Mouse (Mus musculus): ENCODE measurements around the gene Ccser1. TPM values are rescaled to one million over a fixed set of nuclear protein-coding genes. Genes with fewer than 3 reads are reported as not detected.

The Ccser1 gene
- polyA plus RNA-seq, 1 experiment from 2014 or later = 2.0 TPM

DNA sequence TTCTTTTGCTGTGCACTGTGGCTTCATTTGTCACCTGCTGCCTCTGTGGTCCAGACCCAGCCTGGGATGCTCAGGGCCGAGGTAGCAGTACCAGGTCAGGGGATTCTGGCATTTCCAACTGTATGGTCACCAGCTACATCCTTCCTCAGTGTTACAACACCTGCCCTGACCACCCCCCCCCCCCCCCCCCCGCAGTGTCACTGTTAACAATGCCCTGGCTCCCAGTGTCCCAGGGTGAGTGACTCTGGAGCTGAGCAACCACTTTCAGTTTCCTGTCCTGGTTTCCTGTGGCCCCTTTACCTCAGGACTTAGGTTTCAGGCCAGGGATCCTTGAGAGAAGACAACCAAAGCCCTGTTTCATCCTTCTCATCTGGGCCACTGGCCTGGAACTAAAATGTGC, 90.9 kb downstream of the Ccser1 start:
- no peak overlapping the region for H3K4me3 ChIP-seq
- 71% methylated on average over 2 of the region's 2 CpGs for WGBS
- no peaks in the 10 kb centered on the region for H3K4me1 ChIP-seq
- no peaks in the 10 kb centered on the region for H3K9me3 ChIP-seq (replicated peaks)
- DNase-seq (ENCODE audit: low spot score) = no peak
- no peaks in the 10 kb centered on the region for H3K27me3 ChIP-seq (ENCODE audit: low read depth, poor library complexity, severe bottlenecking)
- H3K27ac ChIP-seq (replicated peaks) = no peak overlapping the region
- H3K36me3 ChIP-seq = no peaks in the 10 kb centered on the region

DNA sequence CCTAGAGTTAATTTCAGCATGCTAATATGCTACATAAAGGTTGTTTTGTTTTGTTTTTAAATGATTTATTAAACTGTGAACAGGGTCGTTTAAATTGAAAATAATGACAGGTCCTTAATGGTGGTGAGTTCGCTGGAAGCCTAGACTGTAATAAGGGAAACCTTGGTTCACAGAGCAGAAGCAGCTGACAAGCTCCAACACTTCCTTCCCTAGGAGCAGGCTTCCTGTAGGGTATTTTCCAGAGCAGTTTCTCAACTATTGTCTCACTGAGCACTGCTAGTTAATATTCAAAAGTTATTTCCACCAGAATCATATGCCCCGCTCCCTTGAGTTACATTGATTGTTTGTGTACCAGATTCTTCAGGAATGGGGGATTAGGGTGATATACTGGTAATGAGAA, 93.3 kb downstream of the Ccser1 start:
- no peaks in the 10 kb centered on the region for H3K9me3 ChIP-seq (replicated peaks)
- WGBS = 84% methylated on average over 3 of the region's 3 CpGs
- H3K4me3 ChIP-seq = no peak overlapping the region
- no peaks in the 10 kb centered on the region for H3K27me3 ChIP-seq (ENCODE audit: low read depth, poor library complexity, severe bottlenecking)
- no peak for DNase-seq (ENCODE audit: low spot score)
- H3K36me3 ChIP-seq = no peaks in the 10 kb centered on the region
- H3K27ac ChIP-seq (replicated peaks) = no peak overlapping the region
- H3K4me1 ChIP-seq = no peaks in the 10 kb centered on the region

DNA sequence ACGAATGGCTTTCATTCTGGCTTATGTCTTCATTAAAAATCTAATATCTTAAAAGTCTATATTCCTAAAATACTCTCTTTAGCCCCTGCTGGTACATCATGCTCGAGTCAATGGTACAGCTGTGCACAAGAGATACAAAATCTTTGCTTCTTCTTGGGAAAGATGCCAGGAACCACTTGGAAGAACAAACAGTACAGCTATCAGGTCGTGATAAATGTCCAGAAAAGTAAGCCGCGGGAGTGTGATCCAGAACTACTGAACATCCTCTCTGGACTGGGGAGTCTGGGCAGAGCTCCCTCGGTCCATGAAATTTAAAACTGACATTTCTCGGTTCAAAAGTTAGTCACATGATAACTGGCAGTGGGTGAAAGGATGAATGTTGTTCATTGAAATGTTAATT, 99.4 kb downstream of the Ccser1 start:
- H3K4me3 ChIP-seq = no peak overlapping the region
- no peaks in the 10 kb centered on the region for H3K9me3 ChIP-seq (replicated peaks)
- DNase-seq (ENCODE audit: low spot score) = no peak
- H3K36me3 ChIP-seq = no peaks in the 10 kb centered on the region
- H3K27me3 ChIP-seq (ENCODE audit: low read depth, poor library complexity, severe bottlenecking) = no peaks in the 10 kb centered on the region
- WGBS = 90% methylated on average over 7 of the region's 7 CpGs
- no peaks in the 10 kb centered on the region for H3K4me1 ChIP-seq
- H3K27ac ChIP-seq (replicated peaks) = no peak overlapping the region

DNA sequence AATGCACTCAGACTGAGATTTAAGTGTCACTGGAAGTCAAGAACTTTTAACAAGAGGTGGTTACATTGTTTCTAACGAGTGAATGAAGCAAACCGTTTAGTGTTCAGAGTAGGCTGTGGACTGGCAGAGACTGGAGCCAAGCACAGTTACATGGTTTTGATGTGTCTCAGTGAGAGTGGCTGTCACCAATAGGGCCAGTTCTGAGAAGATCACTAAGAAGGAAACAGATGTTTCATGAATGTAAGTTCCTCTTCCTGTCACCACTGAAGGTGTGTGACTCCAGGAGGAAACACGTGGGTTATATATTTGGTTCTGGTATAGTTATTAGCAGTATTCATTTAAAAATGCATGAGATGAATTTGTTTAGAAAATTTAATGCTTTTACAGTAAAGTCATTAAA, 112.8 kb downstream of the Ccser1 start:
- no peak overlapping the region for H3K27ac ChIP-seq (replicated peaks)
- H3K36me3 ChIP-seq = no peaks in the 10 kb centered on the region
- no peaks in the 10 kb centered on the region for H3K9me3 ChIP-seq (replicated peaks)
- no peak overlapping the region for H3K4me3 ChIP-seq
- 82% methylated on average over 3 of the region's 3 CpGs for WGBS
- DNase-seq (ENCODE audit: low spot score) = no peak
- no peaks in the 10 kb centered on the region for H3K4me1 ChIP-seq
- H3K27me3 ChIP-seq (ENCODE audit: low read depth, poor library complexity, severe bottlenecking) = no peaks in the 10 kb centered on the region

DNA sequence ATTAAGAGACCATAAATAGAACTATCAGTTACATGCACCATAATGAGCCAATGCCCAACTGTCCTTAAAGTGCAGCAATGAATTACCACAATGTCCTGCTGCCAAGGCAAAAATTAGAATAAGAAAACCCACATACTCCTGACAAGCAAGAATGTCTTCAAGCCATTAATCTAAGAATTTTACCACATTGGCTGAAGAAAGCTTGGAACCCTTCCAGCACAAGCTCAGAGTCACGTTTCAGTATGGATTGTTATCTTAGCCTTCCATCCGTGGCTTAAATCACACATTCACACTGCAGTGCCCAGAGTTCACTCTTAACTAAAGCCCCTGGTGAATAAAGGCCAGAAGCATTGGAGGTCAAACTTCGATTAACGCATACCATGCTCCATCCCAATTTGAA, 115.4 kb downstream of the Ccser1 start:
- H3K27ac ChIP-seq (replicated peaks) = no peak overlapping the region
- no peak for DNase-seq (ENCODE audit: low spot score)
- no peaks in the 10 kb centered on the region for H3K27me3 ChIP-seq (ENCODE audit: low read depth, poor library complexity, severe bottlenecking)
- no peaks in the 10 kb centered on the region for H3K9me3 ChIP-seq (replicated peaks)
- 75% methylated on average over 4 of the region's 4 CpGs for WGBS
- no peaks in the 10 kb centered on the region for H3K36me3 ChIP-seq
- H3K4me1 ChIP-seq = no peaks in the 10 kb centered on the region
- no peak overlapping the region for H3K4me3 ChIP-seq

DNA sequence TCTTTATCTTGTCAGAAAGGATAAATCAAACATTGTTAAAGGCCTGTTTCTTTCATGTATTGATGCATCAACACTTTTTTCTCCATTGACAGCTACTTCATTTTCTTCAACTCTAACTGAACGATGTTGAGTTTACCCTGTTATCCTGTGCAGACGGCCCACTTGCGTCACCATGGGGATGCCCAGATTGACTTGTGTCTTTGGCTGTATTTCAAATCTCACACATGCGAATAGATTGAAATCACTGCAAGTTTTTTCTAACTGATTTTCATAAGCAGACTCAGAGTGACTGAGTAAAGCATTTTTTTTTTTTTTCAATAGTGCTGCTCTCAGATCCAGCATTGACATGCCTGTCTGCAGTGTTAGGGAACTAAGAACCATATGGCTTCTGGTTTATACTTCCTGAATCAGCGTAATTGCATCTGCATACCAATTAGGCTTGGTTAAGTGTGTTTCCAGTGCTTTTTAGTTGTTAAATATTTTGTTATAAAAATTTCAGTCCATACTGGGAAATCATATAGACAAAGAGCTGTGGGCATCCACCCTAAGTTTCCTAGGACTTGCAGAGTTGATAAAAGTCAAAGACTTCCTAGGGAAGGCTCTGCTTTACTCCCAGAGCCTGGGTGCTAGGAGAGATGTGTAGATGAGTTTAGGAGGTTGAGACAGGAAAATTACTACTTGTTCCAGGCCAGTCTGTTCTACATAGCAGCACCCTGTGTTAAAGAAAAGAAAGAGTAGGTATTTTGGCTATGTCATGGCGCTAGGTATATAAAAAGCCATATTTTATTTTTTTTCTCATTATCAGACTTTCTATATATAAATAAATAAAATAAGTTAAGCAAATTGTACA, 116.3 kb downstream of the Ccser1 start:
- no peak overlapping the region for H3K27ac ChIP-seq (replicated peaks)
- no peaks in the 10 kb centered on the region for H3K27me3 ChIP-seq (ENCODE audit: low read depth, poor library complexity, severe bottlenecking)
- H3K36me3 ChIP-seq = no peaks in the 10 kb centered on the region
- WGBS = 84% methylated on average over 6 of the region's 6 CpGs
- no peak overlapping the region for H3K4me3 ChIP-seq
- DNase-seq (ENCODE audit: low spot score) = no peak
- H3K4me1 ChIP-seq = no peaks in the 10 kb centered on the region
- no peaks in the 10 kb centered on the region for H3K9me3 ChIP-seq (replicated peaks)

DNA sequence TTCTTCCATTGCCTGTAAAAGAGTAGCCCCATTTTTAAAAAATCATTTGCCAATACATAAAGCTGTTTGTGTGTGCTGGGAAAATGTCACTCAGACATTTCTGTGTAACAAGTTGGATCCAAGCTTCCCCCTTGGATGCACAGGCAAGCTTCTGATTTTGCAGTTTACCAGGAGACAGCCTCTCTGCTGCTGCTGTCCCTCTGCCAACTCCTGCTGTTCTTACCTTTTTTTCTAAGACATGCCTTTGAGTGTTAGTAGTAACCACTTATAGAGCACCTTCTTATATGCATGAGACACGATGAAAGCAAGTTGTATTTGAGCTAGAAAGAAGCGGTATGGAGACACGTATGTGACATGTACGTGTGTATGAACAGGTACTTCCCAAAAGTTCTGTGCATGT, 120.3 kb downstream of the Ccser1 start:
- WGBS = 91% methylated on average over 4 of the region's 4 CpGs
- no peaks in the 10 kb centered on the region for H3K27me3 ChIP-seq (ENCODE audit: low read depth, poor library complexity, severe bottlenecking)

DNA sequence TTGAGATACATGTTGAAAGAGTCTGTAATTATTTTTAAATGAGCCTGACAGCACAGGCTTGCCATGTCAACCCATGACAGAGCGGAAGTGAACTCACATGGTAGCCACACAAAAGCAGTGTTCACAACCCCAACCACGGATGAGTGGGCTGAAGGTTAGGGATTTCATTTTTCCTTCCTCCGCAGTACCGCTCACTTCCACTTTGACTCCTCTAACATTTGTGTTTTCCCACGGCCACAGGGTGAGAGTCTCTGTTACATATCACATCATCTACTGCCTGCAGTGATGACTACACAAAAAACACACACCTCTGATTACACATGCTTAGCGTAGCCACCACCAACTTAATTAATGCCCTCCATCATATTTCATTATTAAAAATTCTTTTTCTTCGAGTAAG, 120.9 kb downstream of the Ccser1 start:
- 80% methylated on average over 7 of the region's 7 CpGs for WGBS
- no peaks in the 10 kb centered on the region for H3K27me3 ChIP-seq (ENCODE audit: low read depth, poor library complexity, severe bottlenecking)
- no peak overlapping the region for H3K4me3 ChIP-seq
- no peaks in the 10 kb centered on the region for H3K36me3 ChIP-seq
- H3K4me1 ChIP-seq = no peaks in the 10 kb centered on the region
- no peak overlapping the region for H3K27ac ChIP-seq (replicated peaks)
- DNase-seq (ENCODE audit: low spot score) = no peak
- H3K9me3 ChIP-seq (replicated peaks) = no peaks in the 10 kb centered on the region

More for the DNA sequence above, 120.3 kb downstream of the Ccser1 start:
- Histone ChIP-seq H3K27ac (replicated peaks) (no peak overlapping the region), H3K9me3 (replicated peaks) (no peaks in the 10 kb centered on the region), H3K36me3 (no peaks in the 10 kb centered on the region), H3K4me1 (no peaks in the 10 kb centered on the region), H3K4me3 (no peak overlapping the region)
- DNase-seq (ENCODE audit: low spot score) = no peak

DNA sequence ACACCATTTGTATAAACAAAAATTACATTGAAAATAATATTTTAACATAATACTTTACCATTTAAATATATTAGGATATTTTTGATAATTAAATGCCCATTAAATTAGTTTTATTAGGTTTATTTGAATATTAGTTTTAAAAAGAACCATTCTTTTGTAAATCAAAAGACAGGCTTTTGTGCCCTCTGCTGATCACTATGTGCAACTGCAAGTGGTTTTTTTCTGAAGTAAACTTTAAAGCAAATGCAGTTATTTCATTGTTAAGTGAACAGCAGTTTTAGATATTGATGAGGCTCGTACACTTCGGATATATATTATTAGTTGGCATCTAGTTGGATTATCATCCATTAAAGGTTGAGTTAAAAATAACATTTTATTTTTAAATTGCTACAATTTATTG, 121.5 kb downstream of the Ccser1 start:
- no peak overlapping the region for H3K27ac ChIP-seq (replicated peaks)
- no peaks in the 10 kb centered on the region for H3K27me3 ChIP-seq (ENCODE audit: low read depth, poor library complexity, severe bottlenecking)
- H3K4me3 ChIP-seq = no peak overlapping the region
- H3K9me3 ChIP-seq (replicated peaks) = no peaks in the 10 kb centered on the region
- 43% methylated on average over 2 of the region's 2 CpGs for WGBS
- DNase-seq (ENCODE audit: low spot score) = no peak
- no peaks in the 10 kb centered on the region for H3K4me1 ChIP-seq
- H3K36me3 ChIP-seq = no peaks in the 10 kb centered on the region

DNA sequence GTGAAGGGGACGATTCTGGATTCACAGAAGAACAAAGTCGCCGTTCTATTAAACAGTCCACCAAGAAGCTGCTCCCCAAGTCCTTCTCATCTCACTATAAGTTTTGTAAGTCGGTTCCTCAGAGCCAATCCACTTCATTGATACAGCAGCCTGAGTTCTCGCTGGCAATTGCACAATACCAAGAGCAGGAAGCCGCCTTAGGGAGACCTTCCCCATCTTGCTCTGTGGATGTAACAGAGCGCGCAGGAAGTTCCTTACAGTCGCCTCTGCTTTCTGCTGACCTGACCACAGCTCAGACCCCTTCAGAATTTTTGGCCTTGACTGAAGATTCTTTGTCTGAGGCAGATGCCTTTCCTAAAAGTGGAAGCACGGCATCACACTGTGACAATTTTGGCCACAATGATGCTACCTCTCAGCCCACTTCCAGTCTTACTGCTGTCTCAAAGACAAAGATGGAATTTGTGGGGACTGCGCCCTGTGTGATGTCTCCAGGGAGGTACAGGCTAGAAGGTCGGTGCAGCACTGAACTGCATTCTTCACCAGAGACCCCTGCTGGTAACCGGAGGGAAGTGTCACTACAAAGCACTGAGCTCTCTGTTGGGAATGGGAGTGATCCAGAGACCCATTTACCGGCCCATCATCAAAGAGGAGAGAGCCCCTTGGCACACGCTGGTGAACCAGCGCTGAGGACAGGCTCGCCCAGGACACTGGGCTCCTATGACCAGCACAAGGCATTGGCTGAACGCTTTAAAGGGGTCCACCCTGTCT, 131.4 kb downstream of the Ccser1 start:
- no peak for DNase-seq (ENCODE audit: low spot score)
- peaks cover 8% of the 10 kb centered on the region; the same call in 1 of the 2 replicates for H3K36me3 ChIP-seq
- WGBS = 84% methylated on average over 18 of the region's 18 CpGs
- no peak overlapping the region for H3K27ac ChIP-seq (replicated peaks)
- H3K9me3 ChIP-seq (replicated peaks) = peaks cover 7% of the 10 kb centered on the region
- no peaks in the 10 kb centered on the region for H3K4me1 ChIP-seq
- no peak overlapping the region for H3K4me3 ChIP-seq
- H3K27me3 ChIP-seq (ENCODE audit: low read depth, poor library complexity, severe bottlenecking) = no peaks in the 10 kb centered on the region

DNA sequence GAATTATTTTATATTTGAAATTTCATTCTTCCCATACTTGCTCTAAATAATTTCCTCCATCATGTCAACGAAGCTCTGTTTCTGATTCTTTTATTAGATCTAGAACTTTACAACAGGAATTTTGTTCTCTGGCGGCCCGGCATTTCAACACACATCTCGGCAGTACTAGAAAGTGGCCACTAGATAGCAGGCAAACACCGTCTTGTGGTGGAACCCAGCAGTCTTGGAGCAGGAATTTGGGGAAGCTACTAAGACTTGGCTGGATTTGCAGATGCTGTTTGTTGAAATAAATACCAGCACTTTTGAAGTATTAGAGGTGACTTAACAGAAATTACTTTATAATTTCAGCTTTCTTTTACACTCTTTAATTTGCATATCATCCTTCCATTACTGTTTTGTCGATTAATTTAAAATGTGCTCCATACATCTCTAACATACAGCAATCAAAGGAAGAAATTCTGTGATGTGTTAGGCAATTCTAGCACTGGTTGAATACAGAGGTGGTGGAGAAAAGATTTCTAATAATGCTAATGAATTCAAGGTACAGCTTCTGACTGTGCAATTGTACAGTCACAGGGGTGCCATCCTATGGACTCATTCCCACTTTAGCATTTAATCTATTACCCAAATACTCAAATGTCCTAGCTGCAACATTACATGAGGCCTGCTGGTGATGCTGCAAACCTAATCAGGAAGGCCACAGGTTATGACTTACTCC, 135.9 kb downstream of the Ccser1 start:
- WGBS = 32% methylated on average over 6 of the region's 6 CpGs

DNA sequence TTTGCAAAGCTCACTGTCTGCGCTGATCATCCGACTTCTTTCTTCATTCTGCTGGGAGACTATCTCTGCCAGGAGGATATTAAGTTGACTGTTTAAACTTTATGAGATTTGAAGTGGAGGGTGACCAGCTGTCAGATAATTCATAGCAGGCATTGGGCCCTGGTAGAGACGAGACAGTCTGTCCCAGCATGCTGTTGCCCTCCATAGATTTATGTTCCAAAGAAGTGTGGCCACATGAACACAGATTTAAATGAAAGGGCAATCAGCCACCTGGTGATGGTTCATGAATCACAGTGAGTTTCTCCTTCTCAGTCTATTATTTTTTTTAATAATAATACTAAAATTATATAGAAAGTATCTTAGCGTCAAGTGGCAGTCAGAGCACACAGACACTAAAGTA, 140.7 kb downstream of the Ccser1 start:
- Histone ChIP-seq H3K36me3 (no peaks in the 10 kb centered on the region), H3K27me3 (ENCODE audit: low read depth, poor library complexity, severe bottlenecking) (no peaks in the 10 kb centered on the region), H3K4me1 (no peaks in the 10 kb centered on the region), H3K4me3 (no peak overlapping the region), H3K9me3 (replicated peaks) (no peaks in the 10 kb centered on the region), H3K27ac (replicated peaks) (no peak overlapping the region)
- DNase-seq (ENCODE audit: low spot score) = no peak
- WGBS = 85% methylated on average over 4 of the region's 4 CpGs

More for the DNA sequence above, 135.9 kb downstream of the Ccser1 start:
- Histone ChIP-seq H3K9me3 (replicated peaks) (peaks cover 7% of the 10 kb centered on the region), H3K4me3 (no peak overlapping the region), H3K4me1 (no peaks in the 10 kb centered on the region), H3K36me3 (peaks cover 8% of the 10 kb centered on the region; the same call in 1 of the 2 replicates), H3K27ac (replicated peaks) (no peak overlapping the region), H3K27me3 (ENCODE audit: low read depth, poor library complexity, severe bottlenecking) (no peaks in the 10 kb centered on the region)
- DNase-seq (ENCODE audit: low spot score) = peak; percentile 33
